Mouse (Mus musculus) thymus, adult 18-20 months (tissue): ENCODE data around the gene Trim31.
A peak's percentile ranks its signal among the peaks of the same experiment; 100 is the strongest.

Experiments used
- DNase-seq, 2 experiments: peaks; one replicate each; pipeline ENCODE4 v3.0.0; 2022; ENCODE audit warnings: mixed read lengths in 2 of 2

Trim31 gene

DNA sequence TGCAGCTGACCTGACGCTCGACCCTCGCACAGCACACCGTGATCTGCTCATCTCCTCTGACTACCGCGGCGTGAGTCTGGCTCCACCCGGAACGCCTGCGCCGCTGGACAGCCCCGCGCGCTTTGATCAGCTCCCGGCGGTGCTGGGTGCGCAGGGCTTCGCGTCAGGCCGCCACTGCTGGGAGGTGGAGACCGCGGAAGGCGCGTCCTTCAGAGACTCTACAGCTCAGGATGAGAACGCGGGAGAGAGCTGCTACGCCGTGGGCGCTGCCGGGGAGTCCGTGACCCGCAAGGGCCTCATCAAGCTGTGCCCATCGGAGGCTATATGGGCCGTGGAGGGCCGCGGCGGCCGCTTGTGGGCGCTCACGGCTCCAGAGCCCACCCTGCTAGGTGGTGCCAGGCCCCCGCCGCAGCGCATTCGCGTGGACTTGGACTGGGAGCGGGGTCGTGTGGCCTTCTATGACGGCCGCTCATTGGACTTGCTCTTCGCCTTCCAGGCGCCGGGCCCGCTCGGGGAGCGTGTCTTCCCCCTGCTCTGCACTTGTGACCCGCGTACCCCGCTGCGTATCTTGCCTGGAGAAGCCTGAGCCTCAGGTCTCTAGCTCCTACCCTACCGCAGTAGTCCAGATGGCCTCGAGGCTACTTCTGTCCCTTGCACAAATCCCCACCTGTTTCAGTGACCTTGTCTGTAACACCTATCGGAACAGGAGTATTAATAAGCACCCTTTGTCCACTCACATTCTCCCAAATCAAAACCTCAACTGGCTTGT is 49.3 kb downstream of the Trim31 start:
- DNase-seq, result no peak

DNA sequence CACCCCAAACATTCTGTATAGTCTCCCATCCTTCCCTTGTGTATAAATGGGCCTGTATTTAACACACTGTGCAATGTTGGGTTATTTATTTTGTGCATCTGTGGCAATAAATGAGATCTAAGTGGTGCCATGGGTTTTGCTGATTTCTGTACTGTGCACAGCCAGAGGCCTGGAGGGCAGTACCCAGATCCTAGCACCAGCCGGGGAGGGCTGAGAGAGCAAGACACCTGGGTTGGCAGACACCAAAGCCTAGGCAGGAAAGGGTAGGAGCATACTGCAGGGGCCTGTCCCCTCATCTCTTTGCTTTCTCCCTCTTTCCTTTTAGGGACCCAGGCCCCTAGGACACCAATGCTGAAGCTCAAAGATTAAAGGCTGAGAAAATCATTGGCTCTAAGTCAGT is 50.4 kb downstream of the Trim31 start:
- DNase-seq, result no peak

DNA sequence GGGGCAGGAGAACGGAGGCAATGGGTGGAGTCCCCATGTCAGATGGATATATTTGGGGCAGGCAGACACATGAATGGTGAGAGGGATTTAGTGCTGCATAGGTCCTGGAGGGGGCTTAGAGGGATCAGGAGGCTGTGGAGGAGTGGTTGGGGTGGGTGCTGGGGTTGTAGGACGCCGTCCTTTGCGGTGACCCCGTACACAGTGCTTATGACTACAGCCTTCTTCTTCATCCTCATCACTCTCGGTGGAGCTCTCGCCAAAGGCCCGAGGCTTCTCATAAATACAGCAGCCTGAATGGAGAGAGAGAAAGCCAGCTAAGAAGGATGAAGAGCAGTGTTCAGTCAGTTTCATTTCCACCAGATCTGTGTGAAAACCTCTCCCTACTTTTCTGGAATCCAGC is 51.3 kb downstream of the Trim31 start:
- DNase-seq, result no peak

DNA sequence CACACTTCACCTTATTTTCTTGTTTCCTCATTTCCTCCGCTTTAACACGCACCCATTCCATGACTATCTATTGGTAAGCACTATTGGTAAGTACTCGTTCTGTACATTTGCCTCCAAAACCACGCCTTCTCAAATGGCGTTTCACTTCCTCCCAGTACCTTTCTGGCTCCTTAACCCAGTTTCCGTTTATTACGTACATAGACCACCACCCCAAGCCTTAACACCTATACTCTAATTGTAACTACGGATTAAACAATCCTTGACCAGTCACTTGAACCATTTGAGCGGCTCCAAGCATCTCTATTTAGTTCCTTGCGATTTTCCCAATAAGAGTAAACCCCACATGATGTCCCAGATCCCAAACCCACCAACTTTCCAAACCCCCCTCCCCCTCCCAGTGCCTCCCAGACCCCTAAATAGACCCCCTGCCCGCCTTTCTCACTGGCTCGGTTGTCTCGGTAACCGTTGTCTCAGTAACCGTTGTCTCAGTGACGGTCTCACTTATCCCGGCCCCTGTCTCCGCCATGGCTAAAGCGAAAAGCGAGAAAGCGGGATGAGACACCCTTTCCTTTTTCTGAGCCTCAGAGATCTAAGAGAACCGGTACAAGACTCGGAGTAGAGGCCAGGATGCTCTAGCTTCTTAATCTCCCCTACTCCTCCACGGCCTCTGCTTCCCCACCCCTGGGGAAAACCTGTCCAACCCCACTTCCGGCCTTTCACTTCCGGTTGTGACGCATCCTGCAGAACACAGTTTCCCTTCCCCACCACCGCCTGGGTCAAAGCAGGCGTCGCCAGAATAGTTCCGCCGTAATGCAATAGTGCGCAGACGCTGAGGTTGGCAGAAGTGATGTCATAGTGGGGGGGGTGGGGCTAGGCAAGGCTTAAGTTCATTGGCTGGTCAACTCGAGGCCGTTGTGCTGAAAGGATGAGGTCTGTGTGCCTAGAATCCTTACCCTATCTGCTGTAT is 53.3 kb downstream of the Trim31 start, which contains the start of gene Ppp1r11:
Gene Ppp1r11 (minus strand): TSS at position 761 of the 967 bp plus-strand sequence.
- peak; percentile 92 to 96 for DNase-seq

DNA sequence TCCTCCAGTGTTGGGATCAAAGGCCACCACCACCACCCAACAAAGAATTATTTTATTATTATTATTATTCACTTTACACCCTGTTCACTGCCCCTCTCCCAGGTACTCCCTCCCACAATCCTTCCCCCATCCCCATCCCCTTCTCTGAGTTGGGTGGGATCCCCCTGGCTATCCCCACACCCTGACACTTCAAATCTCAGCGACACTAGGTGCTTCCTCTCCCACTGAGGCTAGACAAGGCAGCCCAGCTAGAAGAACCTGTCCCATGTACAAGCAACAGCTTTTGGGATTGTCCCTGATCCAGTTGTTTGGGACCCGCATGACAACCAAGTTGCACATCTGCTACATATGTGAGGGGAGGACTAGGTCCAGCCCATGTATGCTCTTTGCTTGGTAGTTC is 54.7 kb downstream of the Trim31 start:
- DNase-seq, result no peak

DNA sequence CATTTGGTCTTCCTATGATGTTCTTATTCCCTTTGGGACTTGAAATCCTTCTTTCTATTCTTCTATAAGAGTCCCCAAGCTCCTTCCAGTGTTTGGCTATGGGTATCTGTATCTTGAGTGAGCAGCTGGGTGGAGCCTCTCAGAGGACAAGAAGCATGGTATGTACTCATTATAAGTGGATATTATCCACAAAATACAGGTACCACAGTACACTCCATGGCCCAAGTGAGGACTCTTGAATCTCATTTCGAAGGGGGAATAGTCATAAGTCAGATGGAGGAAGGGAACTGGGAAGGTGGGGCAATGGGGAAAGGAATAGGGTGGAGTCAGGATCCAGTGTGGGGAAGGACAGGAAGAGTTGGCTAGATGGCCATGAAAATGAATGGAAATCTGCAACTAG is 55.1 kb downstream of the Trim31 start:
- no peak for DNase-seq

DNA sequence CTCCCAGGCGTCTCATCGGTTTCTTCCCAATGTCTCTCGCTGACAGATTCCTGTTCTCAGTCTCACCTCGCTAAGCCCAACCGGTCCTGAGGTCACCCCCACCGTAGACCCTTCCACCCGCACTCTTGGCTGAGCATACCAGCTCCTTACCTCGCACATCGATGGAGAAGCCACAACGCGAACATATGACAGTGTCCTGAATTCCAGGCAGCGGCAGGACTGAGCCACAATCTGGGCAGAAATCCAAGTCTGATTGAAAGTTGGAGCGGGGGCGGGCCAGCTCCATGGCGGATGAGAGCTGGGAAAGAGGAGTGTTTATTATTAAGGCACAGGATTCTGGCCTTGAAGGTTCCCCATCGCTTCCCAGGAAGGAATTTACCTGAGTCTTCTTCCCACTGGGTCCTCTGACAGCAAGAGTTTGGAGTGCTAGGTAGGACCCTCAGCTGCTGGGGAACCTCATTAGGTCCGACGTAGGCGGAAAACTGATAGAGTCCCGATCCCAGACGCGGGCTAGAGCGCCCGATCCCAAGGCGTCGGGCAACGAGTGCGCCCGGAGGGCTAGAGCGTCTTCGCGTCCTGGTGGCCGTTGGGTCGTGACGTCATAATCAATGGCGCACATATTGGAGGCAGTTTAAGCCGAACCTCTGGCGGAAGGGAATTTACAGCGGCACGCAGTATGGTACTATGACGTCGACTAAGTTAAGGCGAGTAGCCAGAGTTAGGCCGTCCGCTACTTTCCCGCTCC is 60.3 kb downstream of the Trim31 start, which contains the start of the genes Znrd1 and Znrd1as:
Gene Znrd1 (minus strand): TSS at position 561 of the 745 bp plus-strand sequence.
Gene Znrd1as (plus strand): TSS at position 594 of the 745 bp plus-strand sequence.
- peak; percentile 79 to 87 for DNase-seq

DNA sequence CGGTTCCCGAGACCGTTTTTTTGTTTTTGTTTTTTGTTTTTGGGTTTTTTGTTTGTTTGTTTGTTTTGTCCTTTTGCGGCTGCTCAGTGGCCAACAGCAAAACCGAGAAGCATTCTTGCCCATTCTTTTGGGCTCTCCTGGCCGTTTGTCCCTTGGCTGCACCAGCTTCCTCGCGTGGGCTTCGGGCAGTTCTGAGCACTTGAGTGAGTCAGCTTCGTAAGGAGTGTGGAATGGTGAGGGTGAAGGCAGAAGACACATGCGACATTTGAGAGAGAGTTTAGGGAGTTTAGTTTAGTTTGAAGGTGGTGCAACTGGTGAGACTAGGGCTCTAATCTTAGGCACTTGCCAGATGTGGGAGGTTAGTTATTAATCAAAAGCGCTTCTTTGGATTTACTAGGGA is 61.0 kb downstream of the Trim31 start:
- no peak for DNase-seq
